Mouse (Mus musculus): ENCODE results near the gene Lipk.

Lipk gene

DNA sequence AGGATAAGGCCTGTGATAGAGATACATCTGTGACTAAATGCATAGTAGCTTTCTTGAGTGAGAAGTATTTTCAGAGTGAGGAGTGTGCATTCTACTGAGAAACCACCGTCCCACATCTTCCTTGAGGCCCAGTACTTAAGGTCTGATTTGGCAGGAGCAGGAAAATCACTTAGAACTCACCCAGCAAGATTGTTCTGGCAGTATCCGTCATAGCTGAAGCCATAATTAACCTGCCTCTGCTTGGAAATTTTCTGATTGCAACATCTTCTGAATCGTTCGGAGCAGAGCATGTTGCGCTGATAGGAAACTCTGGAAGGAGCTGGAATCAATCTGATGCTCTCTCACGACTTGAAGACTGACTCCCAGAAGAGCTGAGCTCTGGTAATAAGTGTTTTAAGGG, at the start of gene Lipk:
Gene Lipk (plus strand): TSS at position 289 of the 400 bp plus-strand sequence.
- DNase-seq: no peak

DNA sequence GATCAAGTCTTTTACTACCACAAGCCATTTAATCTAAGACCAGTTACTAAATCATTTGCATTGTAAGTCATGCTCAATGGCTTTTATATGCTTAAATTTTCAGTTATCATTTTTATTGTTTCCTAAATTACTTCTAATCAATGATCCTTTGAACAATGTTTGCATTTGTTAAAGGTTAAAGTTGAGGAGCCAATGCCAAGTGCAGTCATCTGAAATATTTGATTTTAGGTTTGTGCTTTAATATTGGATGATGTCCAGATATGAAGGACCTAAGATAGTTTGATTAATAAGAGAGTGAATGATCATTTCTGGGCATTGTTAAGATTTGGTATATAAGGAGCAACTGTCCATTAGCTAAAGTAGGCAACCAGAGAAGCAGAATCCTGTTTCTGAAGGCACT, 47.2 kb upstream of the Lipk start, which contains the start of gene Lipf:
Gene Lipf (plus strand): TSS at position 301 of the 400 bp plus-strand sequence.
- DNase-seq: no peak

DNA sequence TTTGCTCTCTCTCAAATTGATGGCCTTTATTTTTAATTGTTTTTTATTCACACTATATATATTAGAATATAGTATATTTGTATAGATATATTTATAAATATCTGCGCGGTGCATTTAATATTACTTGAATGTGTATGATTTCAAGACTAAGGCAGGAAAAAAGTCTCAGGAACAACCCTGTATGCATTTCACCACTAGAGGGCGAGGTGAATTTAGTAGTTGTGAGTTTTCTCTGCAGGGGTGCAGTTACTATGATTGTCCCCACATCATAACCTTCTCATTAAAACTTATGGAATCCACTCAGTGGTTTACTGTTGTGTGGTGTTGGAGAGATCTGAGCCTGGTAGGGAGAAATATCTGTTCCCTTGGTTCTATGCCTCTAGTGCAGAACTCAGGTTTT, 29.1 kb upstream of the Lipk start:
- DNase-seq: peak; percentile 11 to 14

DNA sequence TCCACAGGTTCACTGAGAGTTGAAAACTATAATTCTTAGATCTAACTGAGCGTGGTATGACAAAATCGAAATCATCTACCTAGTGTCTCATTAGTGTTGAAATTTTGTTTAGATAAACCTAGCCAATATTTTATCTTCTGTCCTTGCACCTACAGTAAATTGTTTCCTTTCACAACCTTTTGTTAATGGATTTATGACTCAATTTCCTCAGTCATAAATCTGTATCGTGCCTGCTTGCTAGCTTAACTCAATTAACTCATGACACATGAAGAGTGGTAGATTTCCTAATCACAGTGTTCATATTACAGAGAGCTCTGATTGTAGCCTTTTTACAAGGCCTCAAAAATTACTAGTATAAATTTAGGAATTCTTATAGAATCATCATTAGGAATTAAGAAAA, 25.0 kb upstream of the Lipk start:
- no peak for DNase-seq

GRCm38 (mm10) chr19:34021440-34022172, 13.5 kb downstream of the Lipk start:
- no peak for DNase-seq

GRCm38 (mm10) chr19:34022759-34023158, 14.7 kb downstream of the Lipk start:
- peak; percentile 10 to 14 for DNase-seq

GRCm38 (mm10) chr19:34039731-34040130, 31.6 kb downstream of the Lipk start:
- no peak for DNase-seq

- no peak for DNase-seq
Observed at GRCm38 (mm10) chr19:34043008-34043407, 34.9 kb downstream of the Lipk start.

DNA sequence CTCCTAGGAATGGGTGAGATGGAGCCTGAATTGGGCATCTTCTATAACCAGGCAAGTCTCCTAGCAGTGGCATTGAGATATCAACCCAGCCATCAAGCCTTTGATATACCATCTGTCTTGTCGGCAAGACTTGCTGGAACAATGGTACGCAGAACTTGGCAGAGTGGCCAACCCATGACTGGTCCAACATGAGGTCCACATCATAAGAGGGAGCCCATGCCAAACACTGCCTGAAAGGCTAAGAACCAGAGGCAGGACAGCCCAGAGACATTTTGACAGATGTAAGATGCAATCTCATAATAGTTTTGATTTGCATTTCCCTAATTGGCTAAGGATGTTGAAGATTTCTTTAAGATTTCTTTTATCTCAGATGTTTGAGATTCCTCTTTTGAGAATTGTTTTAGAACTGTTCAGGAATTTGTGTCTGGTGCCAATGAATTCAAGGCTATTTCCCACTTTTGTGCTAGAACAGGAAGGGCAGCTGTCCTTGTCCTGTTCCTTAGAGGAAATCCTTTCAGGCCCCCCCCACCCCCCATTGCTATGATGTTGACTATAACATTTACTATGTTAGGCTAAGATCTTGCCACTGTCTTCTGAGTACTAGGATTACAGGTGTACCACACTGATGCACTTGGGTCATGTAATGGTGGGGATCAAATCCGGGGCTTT, 41.4 kb downstream of the Lipk start:
- DNase-seq: peak in 1 of 2 experiments; percentile 3

DNA sequence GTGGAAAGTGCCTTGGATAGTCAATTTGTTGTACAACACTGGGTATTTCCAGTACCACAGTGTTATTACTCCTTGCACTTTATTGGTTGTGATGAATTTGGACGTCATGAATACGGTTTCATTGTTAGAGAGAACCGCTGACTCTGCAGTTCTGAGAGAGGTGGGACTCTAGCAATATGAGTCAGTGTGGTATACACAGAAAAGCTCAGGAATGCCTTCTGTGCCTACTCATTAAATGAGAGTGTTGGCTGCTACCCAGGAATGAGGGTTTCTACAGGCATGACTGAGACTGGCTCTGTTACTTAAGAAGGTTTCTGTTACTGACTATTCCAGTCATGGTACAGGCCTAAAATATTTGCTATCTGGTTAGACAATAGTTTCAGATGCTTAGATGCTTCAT, 43.4 kb downstream of the Lipk start:
- no peak for DNase-seq

GRCm38 (mm10) chr19:34063547-34063946, 55.5 kb downstream of the Lipk start:
- no peak for DNase-seq

- no peak for DNase-seq
Observed at GRCm38 (mm10) chr19:34064059-34064458, 56.0 kb downstream of the Lipk start.

GRCm38 (mm10) chr19:34066779-34067472, 58.8 kb downstream of the Lipk start, which contains the start of gene Lipn:
TSS of gene Lipn (plus strand) at chr19:34067358.
- DNase-seq: no peak

GRCm38 (mm10) chr19:34074239-34074638, 66.1 kb downstream of the Lipk start:
- DNase-seq: no peak

GRCm38 (mm10) chr19:34078130-34078529, 70.0 kb downstream of the Lipk start:
- DNase-seq: no peak

DNA sequence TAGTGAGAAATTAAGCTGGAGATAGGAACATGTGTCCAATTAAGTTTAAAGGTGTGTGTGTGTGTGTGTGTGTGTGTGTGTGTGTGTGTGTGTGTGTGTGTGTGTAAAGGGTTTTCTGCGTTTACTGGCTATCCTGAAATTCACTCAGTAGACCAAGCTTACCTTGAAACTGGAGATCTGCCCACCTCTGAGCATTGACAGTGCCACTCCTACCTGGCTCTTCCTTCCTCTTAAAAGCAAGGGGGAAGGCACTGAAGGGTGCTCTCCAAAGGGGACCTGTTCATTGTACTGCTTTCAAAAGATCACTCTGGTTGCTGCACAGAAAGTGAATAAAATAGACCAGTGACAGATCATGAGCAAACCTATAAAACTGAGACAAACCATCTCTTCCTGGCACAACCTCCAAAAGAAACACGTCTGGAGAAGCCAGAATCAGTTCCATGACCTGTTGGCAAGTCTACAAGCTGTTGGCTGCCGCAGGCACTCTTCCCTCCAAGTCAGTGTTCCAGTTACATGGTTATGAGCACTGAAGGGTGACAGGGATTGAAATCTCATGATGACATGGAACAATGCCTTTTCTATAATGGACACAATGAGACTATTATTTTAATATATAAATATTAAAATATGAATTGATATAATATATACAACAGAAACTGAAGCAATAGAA, 81.1 kb downstream of the Lipk start:
- peak; percentile 76 to 80 for DNase-seq

DNA sequence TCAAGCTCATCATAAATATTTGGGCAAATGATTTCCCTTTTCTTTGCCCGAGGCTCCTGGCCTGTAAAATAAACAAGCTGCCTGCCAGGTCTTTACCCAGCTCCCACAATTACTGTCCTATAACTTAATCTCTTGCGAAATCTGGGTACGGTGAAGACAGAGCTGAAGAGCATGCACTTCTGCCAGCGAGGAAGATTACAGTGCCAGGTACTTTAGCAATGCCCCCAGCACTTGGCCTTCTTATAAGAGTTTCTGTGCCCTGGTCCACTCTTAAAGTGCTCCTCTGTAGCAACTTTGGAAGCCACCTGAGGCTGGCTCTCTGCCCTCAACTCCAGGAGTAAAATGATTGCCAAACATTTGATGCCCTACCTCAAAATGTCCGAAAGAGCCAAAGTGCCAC, 87.3 kb downstream of the Lipk start:
- DNase-seq: peak in 1 of 2 experiments; percentile 2

DNA sequence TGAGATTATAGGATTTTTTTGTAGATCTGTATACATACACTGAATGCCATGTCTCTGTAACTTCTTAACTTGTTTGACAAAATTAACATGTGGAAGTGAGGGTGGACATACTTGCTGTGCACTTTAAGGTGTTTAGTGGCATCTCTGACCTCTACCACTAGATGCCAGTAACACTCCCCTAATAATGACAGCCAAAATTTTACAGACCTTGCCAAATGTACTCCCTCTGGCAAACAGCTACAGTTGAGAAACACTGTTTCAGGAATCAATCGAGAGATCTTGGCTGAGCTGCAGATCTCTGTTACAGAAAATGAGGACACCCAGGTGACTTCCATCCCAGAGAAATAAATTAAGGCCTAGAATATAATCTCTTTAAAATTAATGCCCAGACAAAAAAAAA, 88.1 kb downstream of the Lipk start:
- peak; percentile 16 to 53 for DNase-seq
